ENCODE assay signal across 9 mouse cellular contexts in the genomic region with DNA sequence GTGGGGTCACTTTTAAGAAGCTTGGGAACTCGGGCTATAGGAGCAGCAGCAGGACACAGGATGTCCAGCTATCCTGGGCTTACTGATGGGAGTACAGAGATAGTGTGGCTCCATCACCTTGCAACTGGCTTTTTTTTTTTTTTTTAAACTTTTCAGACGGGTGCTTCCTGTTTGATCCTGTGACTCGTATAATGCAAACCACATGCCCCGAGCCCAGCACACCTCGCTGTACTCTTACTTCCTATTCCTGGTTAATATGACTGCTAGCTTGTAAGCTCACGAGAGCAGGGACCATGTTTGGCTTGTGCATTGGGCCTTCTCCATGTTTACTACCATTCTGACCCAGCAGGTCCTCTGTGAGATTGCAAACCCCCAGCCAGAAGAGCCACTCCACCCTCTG. TPM values are rescaled to one million over a fixed set of nuclear protein-coding genes. Genes with fewer than 3 reads are reported as not detected.
DNase-seq lines count a peak whose midpoint lies in the region; ATAC-seq and TF ChIP-seq lines count a peak whose summit lies in the region.
"Had no signal": no experiment of that assay in that cellular context is flagged by ENCODE, and none has a peak within 500 bp of the region (broad histone marks: within the 10 kb centered on the region; RNA-seq: fewer than 3 reads in every experiment).

No protein-coding gene starts in this region.

- no peak for TF ChIP-seq CTCF in kidney, adult 2 months (conservative IDR thresholded peaks at IDR 0.05; ENCODE audit: insufficient read depth, insufficient read length, low read depth, low read length)

- H3K27ac ChIP-seq in kidney, adult 2 months (ENCODE audit: insufficient read depth, low read depth, low read length) = peak overlapping the region; percentile 29; the same call in 1 of the 2 replicates
- no peak overlapping the region for H3K27ac ChIP-seq in embryonic facial prominence, embryonic 10.5 days (replicated peaks)
- H3K27ac ChIP-seq: macrophage had no signal

- H3K27me3 ChIP-seq in kidney, adult 2 months (replicated peaks; ENCODE audit: control insufficient read depth, insufficient read depth, low read length) = no peaks in the 10 kb centered on the region
- H3K27me3 ChIP-seq in embryonic facial prominence, embryonic 10.5 days (replicated peaks; ENCODE audit: low read depth, poor library complexity, severe bottlenecking) = no peaks in the 10 kb centered on the region

- H3K36me3 ChIP-seq in kidney, adult 2 months (ENCODE audit: control insufficient read depth, insufficient read depth, low read length) = no peaks in the 10 kb centered on the region; the same call in none of the 2 replicates
- H3K36me3 ChIP-seq in embryonic facial prominence, embryonic 10.5 days (replicated peaks) = peaks cover 60% of the 10 kb centered on the region

- no peak overlapping the region for H3K4me3 ChIP-seq in kidney, adult 2 months (ENCODE audit: insufficient read depth, low read depth, low read length)
- H3K4me3 ChIP-seq in embryonic facial prominence, embryonic 10.5 days = no peak overlapping the region

- no peak for TF ChIP-seq POLR2A in kidney, adult 2 months (IDR thresholded peaks at IDR 0.05; ENCODE audit: low read depth, low read length)

- WGBS in kidney, adult 2 months = 47% methylated on average over 6 of the region's 6 CpGs
- 59% methylated on average over 6 of the region's 6 CpGs for WGBS in embryonic facial prominence, embryonic 10.5 days

- peaks cover 11% of the 10 kb centered on the region for H3K4me1 ChIP-seq in kidney, adult 2 months (ENCODE audit: control insufficient read depth, insufficient read depth, low read length)
- peaks cover 31% of the 10 kb centered on the region for H3K4me1 ChIP-seq in embryonic facial prominence, embryonic 10.5 days

- peak; percentile 76 for ATAC-seq in megakaryocyte, adult 5-6 weeks (ENCODE audit: poor library complexity, severe bottlenecking)

- no peaks in the 10 kb centered on the region for H3K9me3 ChIP-seq in embryonic facial prominence, embryonic 10.5 days

- DNase-seq in kidney, adult 2 months = no peak
- no peak for DNase-seq in kidney, postnatal 14 days
- DNase-seq in CD4-positive helper T cell, adult 2 months (ENCODE audit: low read depth, low spot score) = peak; percentile 65
- peak; percentile 57 for DNase-seq in embryonic facial prominence, embryonic 10.5 days (ENCODE audit: low spot score)
- DNase-seq in yolk sac, embryonic 10.5 days (ENCODE audit: low spot score) = no peak
- DNase-seq in cerebellum, postnatal 14 days = no peak
- DNase-seq in urinary bladder, postnatal 36 days (ENCODE audit: low spot score in 2 of 2) = no peak

RNA-seq across cellular contexts. Expression of a gene that starts 6.1 kb away (rescaled TPM):
- polyA plus RNA-seq in kidney, adult 2 months (2012; rRNA removed) = 0.60 and 1.0 TPM in 2 replicates
- 0.45 and 0.52 TPM in 2 replicates for polyA plus RNA-seq in embryonic facial prominence, embryonic 10.5 days (2016; fragmentation: Nextera tagmentation; extraction: Ambion mirVana)
- 0.09 and 0.22 TPM in 2 replicates for total RNA-seq in megakaryocyte, adult 5-6 weeks (2015)
- 0.04 and 0.15 TPM in 2 replicates for total RNA-seq in megakaryocyte, adult 5-6 weeks (2017)

RNA-seq across cellular contexts. Expression of a gene that starts 36.7 kb away (rescaled TPM):
- polyA plus RNA-seq in kidney, adult 2 months (2012; rRNA removed) = 2.2 and 2.9 TPM in 2 replicates
- 13.7 and 13.8 TPM in 2 replicates for polyA plus RNA-seq in embryonic facial prominence, embryonic 10.5 days (2016; fragmentation: Nextera tagmentation; extraction: Ambion mirVana)
- total RNA-seq in megakaryocyte, adult 5-6 weeks (2015) = 8.1 and 8.9 TPM in 2 replicates
- total RNA-seq in megakaryocyte, adult 5-6 weeks (2017) = 11.4 and 12.3 TPM in 2 replicates

RNA-seq across cellular contexts. Expression of a gene that starts 53.8 kb away (rescaled TPM):
- polyA plus RNA-seq in kidney, adult 2 months (2012; rRNA removed) = 0.90 and 1.3 TPM in 2 replicates
- 25.0 and 26.3 TPM in 2 replicates for polyA plus RNA-seq in embryonic facial prominence, embryonic 10.5 days (2016; fragmentation: Nextera tagmentation; extraction: Ambion mirVana)
- total RNA-seq in megakaryocyte, adult 5-6 weeks (2015) = 14.9 and 15.1 TPM in 2 replicates
- total RNA-seq in megakaryocyte, adult 5-6 weeks (2017) = 19.2 and 21.8 TPM in 2 replicates

Comparison
In these comparisons a context has a peak if more than half of its experiments do, and no peak if none do; other contexts are left out.
1. DNase-seq: peak in CD4-positive helper T cell, adult 2 months (single experiment) and embryonic facial prominence, embryonic 10.5 days (single experiment); none in kidney, adult 2 months (single experiment), kidney, postnatal 14 days (single experiment), yolk sac, embryonic 10.5 days (single experiment), cerebellum, postnatal 14 days (0 of 2) and urinary bladder, postnatal 36 days (0 of 2).
2. RNA of a gene that starts 53.8 kb away (polyA plus RNA-seq): 25.0 to 26.3 TPM in embryonic facial prominence, embryonic 10.5 days; 0.90 to 1.3 TPM in kidney, adult 2 months; every median in the first group is over 10 times any median in the second.